Mouse (Mus musculus): Measurements from ENCODE around the gene Fxyd5. TPM values are rescaled to one million over a fixed set of nuclear protein-coding genes. Genes with fewer than 3 reads are reported as not detected.

Gene Fxyd5
- polyA plus RNA-seq, 1 experiment from 2014 or later, result 43.9 TPM

DNA sequence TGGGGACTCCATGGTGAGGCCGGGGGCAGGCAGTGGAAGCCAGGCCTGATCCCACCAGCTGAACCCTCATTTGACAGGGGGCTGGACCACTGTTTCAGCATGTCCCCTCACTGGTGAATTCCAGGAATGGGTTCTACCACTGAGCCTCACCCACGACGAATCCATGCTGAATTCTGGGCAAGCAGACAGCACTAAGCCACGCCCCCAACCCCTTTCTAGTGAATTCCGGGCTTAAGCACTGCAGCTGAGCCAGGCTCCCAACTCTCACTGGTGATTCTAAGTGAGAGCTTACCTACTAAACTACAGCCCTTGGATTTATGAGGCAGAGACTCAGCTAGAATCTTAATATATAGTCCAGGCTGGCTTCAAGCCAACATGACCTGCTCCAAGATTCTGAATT, 25.6 kb upstream of the Fxyd5 start:
- peak; percentile 61 for ATAC-seq (ENCODE audit: insufficient read depth)
- Histone ChIP-seq H3K4me2 (no peak overlapping the region), H3K36me3 (ENCODE audit: insufficient read depth) (no peaks in the 10 kb centered on the region), H3K9ac (no peak overlapping the region), H3K27ac (ENCODE audit: low read depth) (no peak overlapping the region), H3K4me1 (ENCODE audit: insufficient read depth) (peaks cover 3% of the 10 kb centered on the region; the same call in 1 of the 2 replicates), H3K9me3 (ENCODE audit: low read depth, low read length) (no peaks in the 10 kb centered on the region), H3K27me3 (ENCODE audit: insufficient read depth, low read length) (no peaks in the 10 kb centered on the region), H3K4me3 (ENCODE audit: low read depth, low read length) (no peak overlapping the region)
- 28% methylated on average over 5 of the region's 5 CpGs for WGBS
- TF ChIP-seq CTCF (IDR thresholded peaks at IDR 0.05; ENCODE audit: low read depth), result no peak
- DNase-seq, result peak; percentile 74

DNA sequence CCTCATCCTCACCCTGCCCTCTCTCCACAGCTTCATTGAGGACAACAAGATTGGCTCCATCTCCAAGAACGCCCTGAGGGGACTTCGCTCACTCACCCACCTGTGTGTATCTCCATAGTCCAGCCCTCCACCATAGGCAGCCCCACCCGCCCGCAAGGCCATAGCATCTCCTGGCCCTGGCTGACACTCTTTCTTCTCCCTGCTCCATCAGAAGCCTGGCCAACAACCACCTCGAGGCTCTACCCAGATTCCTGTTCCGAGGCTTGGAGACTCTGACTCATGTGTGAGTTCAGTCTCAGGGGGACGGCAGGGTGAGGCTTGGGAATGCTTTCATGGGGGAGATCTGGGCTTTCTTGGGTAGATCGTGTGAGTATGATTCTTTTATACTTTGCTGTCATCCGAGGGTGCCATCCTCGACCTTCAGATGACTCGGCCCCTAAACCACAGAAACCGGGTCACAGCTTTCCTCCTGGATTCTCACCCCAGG, 20.8 kb upstream of the Fxyd5 start:
- no peak overlapping the region for H3K4me3 ChIP-seq (ENCODE audit: low read depth, low read length)
- no peaks in the 10 kb centered on the region for H3K9me3 ChIP-seq (ENCODE audit: low read depth, low read length)
- H3K27me3 ChIP-seq (ENCODE audit: insufficient read depth, low read length), result no peaks in the 10 kb centered on the region
- H3K36me3 ChIP-seq (ENCODE audit: insufficient read depth), result no peaks in the 10 kb centered on the region
- DNase-seq (no peak), ATAC-seq (ENCODE audit: insufficient read depth) (no peak)
- 76% methylated on average over 12 of the region's 12 CpGs for WGBS
- H3K27ac ChIP-seq (ENCODE audit: low read depth), result no peak overlapping the region
- TF ChIP-seq CTCF (IDR thresholded peaks at IDR 0.05; ENCODE audit: low read depth), result no peak
- H3K4me2 ChIP-seq, result no peak overlapping the region
- no peaks in the 10 kb centered on the region; the same call in 1 of the 2 replicates for H3K4me1 ChIP-seq (ENCODE audit: insufficient read depth)
- H3K9ac ChIP-seq, result no peak overlapping the region

DNA sequence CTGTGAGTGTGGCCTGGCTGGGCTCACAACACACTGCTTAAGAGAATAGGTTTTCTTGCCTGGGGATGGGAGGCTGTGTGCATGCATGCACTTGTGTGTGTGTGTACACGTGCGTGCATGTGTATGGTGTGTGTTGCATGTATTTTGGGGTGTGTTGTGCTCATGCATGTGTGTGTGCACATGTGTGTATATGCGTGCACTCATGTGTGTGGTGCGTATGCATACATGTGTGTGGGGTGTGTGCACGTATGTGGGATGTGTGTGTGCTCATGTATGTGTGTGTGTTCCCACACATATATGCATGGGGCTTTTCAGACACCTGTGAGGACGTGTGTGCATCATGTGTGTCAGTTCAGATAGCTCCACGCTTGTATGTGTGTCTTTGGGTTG, 18.3 kb upstream of the Fxyd5 start:
- no peak overlapping the region for H3K9ac ChIP-seq
- no peak overlapping the region for H3K4me2 ChIP-seq
- H3K27ac ChIP-seq (ENCODE audit: low read depth), result no peak overlapping the region

DNA sequence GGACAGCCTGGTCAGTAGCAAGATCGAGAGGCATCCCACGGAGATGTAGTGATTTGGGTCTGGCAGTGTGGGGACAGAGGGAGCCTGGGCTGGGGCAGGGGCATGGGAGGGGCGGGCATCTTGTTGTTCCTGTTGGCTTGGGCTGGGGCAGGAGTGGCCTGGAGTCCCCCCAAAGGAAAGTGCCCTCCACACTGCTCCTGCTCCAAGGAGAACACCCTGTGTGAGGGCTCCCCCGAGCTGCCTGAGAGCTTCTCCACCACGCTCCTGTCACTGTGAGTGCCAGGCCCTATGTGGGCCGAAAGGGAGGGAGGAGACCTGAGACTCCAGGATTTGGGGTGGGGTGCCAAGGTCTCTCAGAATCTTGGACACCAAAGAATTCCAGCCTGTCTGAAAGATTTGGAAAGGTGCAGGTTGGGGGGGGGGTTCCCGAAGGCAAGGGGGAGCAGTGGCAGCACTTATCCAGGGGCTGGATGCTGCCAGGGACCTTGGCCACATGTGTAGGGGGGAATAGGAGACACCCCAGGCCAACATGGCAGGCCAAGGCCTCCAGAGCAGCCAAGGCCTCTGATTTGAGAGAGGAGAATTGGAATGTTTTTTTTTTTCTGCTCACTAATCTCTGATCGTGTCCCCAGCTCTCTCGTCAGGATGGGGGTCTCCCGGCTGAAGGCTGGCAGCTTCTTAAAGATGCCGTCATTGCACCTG, 17.8 kb upstream of the Fxyd5 start:
- TF ChIP-seq CTCF (IDR thresholded peaks at IDR 0.05; ENCODE audit: low read depth), result no peak
- Histone ChIP-seq H3K4me1 (ENCODE audit: insufficient read depth) (no peaks in the 10 kb centered on the region), H3K4me2 (no peak overlapping the region), H3K9me3 (ENCODE audit: low read depth, low read length) (no peaks in the 10 kb centered on the region), H3K27ac (ENCODE audit: low read depth) (no peak overlapping the region), H3K36me3 (ENCODE audit: insufficient read depth) (no peaks in the 10 kb centered on the region), H3K9ac (no peak overlapping the region), H3K4me3 (ENCODE audit: low read depth, low read length) (no peak overlapping the region), H3K27me3 (ENCODE audit: insufficient read depth, low read length) (no peaks in the 10 kb centered on the region)
- DNase-seq (no peak), ATAC-seq (ENCODE audit: insufficient read depth) (no peak)
- WGBS, result 63% methylated on average over 11 of the region's 11 CpGs

More for the DNA sequence above, 18.3 kb upstream of the Fxyd5 start:
- ATAC-seq (ENCODE audit: insufficient read depth), result no peak
- 82% methylated on average over 7 of the region's 7 CpGs for WGBS
- no peaks in the 10 kb centered on the region for H3K27me3 ChIP-seq (ENCODE audit: insufficient read depth, low read length)
- no peak for TF ChIP-seq CTCF (IDR thresholded peaks at IDR 0.05; ENCODE audit: low read depth)
- H3K9me3 ChIP-seq (ENCODE audit: low read depth, low read length), result no peaks in the 10 kb centered on the region
- H3K4me3 ChIP-seq (ENCODE audit: low read depth, low read length), result no peak overlapping the region
- H3K4me1 ChIP-seq (ENCODE audit: insufficient read depth), result no peaks in the 10 kb centered on the region
- no peaks in the 10 kb centered on the region for H3K36me3 ChIP-seq (ENCODE audit: insufficient read depth)
- no peak for DNase-seq

DNA sequence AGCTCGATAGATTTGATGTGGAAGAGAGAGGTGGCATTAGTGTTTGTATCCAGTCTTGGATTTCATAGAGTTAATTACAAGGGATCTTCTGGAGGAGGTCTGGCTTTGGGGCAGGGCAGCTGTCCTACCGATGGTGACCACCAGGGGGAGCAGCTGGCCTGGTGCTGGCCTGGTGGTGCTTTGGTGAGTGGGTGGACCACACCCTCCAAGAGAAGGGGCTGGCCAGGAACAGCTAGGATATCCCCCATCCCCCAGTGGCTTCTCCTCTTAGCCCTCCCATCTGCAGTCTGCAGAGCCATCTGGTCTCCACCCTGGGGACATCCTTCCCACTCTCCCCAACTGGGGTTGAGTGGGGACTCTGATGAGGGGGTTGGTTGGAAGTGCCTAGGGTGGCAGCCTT, 16.8 kb upstream of the Fxyd5 start, which contains the start of gene Lgi4:
Gene Lgi4 (plus strand): TSS at position 235 of the 400 bp plus-strand sequence.
- Histone ChIP-seq H3K9ac (no peak within 1 kb of the TSS), H3K27me3 (ENCODE audit: insufficient read depth, low read length) (0 out of 2 replicates have a peak, but pooled peaks cover 1% of the 10 kb centered on the region), H3K36me3 (ENCODE audit: insufficient read depth) (no peaks in the 10 kb centered on the region), H3K4me3 (ENCODE audit: low read depth, low read length) (no peak within 1 kb of the TSS), H3K27ac (ENCODE audit: low read depth) (no peak within 1 kb of the TSS), H3K9me3 (ENCODE audit: low read depth, low read length) (no peaks in the 10 kb centered on the region), H3K4me2 (no peak within 1 kb of the TSS), H3K4me1 (ENCODE audit: insufficient read depth) (peaks cover 5% of the 10 kb centered on the region)
- TF ChIP-seq CTCF (IDR thresholded peaks at IDR 0.05; ENCODE audit: low read depth), result peak; percentile 98
- ATAC-seq (ENCODE audit: insufficient read depth) (peak; percentile 35), DNase-seq (peak; percentile 86)
- 2% methylated on average over 2 of the region's 2 CpGs for WGBS

DNA sequence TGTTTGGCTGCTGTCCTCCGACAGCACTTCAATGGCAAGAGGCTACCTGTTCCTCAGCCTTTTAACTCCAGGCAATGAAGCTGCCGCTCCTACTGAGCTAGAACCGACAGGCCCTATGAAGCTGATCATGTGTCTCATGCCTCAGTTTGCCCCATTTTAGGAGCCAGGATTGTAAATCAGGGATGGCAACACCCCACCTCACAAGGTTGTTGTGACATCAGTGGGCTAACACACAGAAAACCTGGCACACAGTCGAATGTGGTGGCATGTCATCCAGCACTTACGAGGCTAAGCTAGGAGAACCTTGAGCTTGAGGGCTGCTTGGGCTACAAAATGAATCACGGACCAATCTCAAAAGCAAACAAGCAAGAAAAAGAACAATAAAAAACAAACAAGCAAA, 15.9 kb upstream of the Fxyd5 start:
- no peak overlapping the region for H3K4me2 ChIP-seq
- H3K4me1 ChIP-seq (ENCODE audit: insufficient read depth), result peaks cover 14% of the 10 kb centered on the region
- no peak for TF ChIP-seq CTCF (IDR thresholded peaks at IDR 0.05; ENCODE audit: low read depth)
- no peak for DNase-seq
- H3K36me3 ChIP-seq (ENCODE audit: insufficient read depth), result no peaks in the 10 kb centered on the region
- WGBS, result 77% methylated on average over 6 of the region's 6 CpGs
- H3K27ac ChIP-seq (ENCODE audit: low read depth), result no peak overlapping the region
- no peaks in the 10 kb centered on the region for H3K9me3 ChIP-seq (ENCODE audit: low read depth, low read length)
- no peak for ATAC-seq (ENCODE audit: insufficient read depth)
- H3K9ac ChIP-seq, result no peak overlapping the region
- H3K4me3 ChIP-seq (ENCODE audit: low read depth, low read length), result no peak overlapping the region
- H3K27me3 ChIP-seq (ENCODE audit: insufficient read depth, low read length), result peaks cover 10% of the 10 kb centered on the region; the same call in 1 of the 2 replicates

DNA sequence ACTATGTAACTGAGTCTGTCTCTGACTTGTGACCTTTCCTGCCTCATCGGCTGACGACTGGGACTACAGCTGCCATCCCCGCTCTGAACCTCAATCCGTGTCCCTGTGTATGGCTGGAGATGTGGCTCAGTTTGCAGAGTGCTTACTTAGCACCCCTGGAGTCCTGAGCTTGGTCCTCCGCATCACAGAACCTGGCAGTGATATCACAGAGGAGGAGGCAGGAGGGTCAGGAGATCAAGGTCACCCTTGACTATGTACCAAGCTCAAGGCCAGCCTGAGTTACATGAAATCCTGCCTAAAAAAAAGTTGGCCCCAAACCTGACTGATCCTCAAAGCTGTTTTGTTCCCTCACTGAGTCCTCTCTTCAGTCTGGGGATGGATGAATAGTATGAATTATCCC, 15.4 kb upstream of the Fxyd5 start:
- TF ChIP-seq CTCF (IDR thresholded peaks at IDR 0.05; ENCODE audit: low read depth), result no peak
- peaks cover 17% of the 10 kb centered on the region for H3K4me1 ChIP-seq (ENCODE audit: insufficient read depth)
- no peak overlapping the region for H3K9ac ChIP-seq
- ATAC-seq (ENCODE audit: insufficient read depth), result no peak
- no peak overlapping the region for H3K4me2 ChIP-seq
- WGBS, result 57% methylated on average over 5 of the region's 5 CpGs
- DNase-seq, result no peak
- H3K9me3 ChIP-seq (ENCODE audit: low read depth, low read length), result no peaks in the 10 kb centered on the region
- no peak overlapping the region for H3K27ac ChIP-seq (ENCODE audit: low read depth)
- peaks cover 15% of the 10 kb centered on the region for H3K27me3 ChIP-seq (ENCODE audit: insufficient read depth, low read length)
- no peaks in the 10 kb centered on the region for H3K36me3 ChIP-seq (ENCODE audit: insufficient read depth)
- H3K4me3 ChIP-seq (ENCODE audit: low read depth, low read length), result no peak overlapping the region
